Mouse (Mus musculus): ENCODE data around the gene Farp1. TPM values are rescaled to one million over a fixed set of nuclear protein-coding genes. Genes with fewer than 3 reads are reported as not detected.

The Farp1 gene
- polyA plus RNA-seq, 1 experiment from 2014 or later = 35.6 TPM

DNA sequence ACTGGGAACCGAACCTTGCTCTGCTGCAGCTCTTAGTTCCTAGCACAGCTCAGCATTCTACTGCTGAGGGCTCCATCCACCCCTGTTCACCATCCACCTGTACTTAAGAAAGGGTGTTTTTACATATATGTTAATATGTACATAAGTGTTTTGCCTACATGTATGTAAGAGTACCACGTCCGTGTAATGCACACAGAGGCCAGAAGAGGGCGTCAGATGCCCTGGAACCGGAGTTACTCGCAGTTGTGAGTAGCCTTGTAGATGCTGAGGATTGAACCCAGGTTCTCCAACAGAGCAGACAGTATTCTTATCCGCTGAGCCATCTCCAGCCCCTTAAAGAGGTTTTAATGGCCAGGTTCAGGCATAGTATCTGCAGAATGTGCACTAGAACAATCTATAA lies 183.6 kb downstream of the Farp1 start:
- Histone ChIP-seq H3K9me3 (no peaks in the 10 kb centered on the region), H3K27ac (replicated peaks) (peak overlapping the region; percentile 54), H3K4me3 (no peak overlapping the region), H3K4me1 (no peaks in the 10 kb centered on the region; the same call in 1 of the 2 replicates), H3K9ac (replicated peaks) (no peak overlapping the region), H3K4me2 (replicated peaks) (no peak overlapping the region), H3K36me3 (peaks cover 9% of the 10 kb centered on the region), H3K27me3 (no peaks in the 10 kb centered on the region)
- ATAC-seq (replicated peaks) = no peak
- 83% methylated on average over 7 of the region's 7 CpGs for WGBS

- no peaks in the 10 kb centered on the region for H3K27me3 ChIP-seq
- no peaks in the 10 kb centered on the region; the same call in 1 of the 2 replicates for H3K4me1 ChIP-seq
- H3K9me3 ChIP-seq = no peaks in the 10 kb centered on the region
- peak overlapping the region; percentile 54 for H3K27ac ChIP-seq (replicated peaks)
- H3K36me3 ChIP-seq = peaks cover 9% of the 10 kb centered on the region
- ATAC-seq (replicated peaks) = peak; percentile 46; the same call in 1 of the 2 replicates
- no peak overlapping the region for H3K4me2 ChIP-seq (replicated peaks)
- WGBS = 68% methylated on average over 10 of the region's 10 CpGs
- no peak overlapping the region for H3K4me3 ChIP-seq
- H3K9ac ChIP-seq (replicated peaks) = no peak overlapping the region
Measured at GRCm38 (mm10) chr14:121219226-121220039, 184.4 kb downstream of the Farp1 start.

DNA sequence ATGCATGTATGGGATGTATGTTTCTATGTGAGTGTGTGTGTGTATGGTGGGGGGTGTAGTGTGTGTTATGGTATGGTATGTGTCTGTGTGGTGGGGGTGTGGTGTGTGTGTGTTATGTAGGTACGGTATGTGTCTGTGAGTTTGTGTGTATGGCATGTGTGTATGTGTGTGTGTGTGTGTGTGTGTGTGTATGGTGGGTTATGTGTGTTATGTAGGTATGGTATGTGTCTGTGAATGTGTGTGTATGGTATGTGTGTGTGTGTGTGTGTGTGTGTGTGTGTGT lies 185.0 kb downstream of the Farp1 start:
- no peak overlapping the region for H3K4me3 ChIP-seq
- peak overlapping the region; percentile 54 for H3K27ac ChIP-seq (replicated peaks)
- H3K36me3 ChIP-seq = peaks cover 9% of the 10 kb centered on the region
- no peaks in the 10 kb centered on the region; the same call in 1 of the 2 replicates for H3K4me1 ChIP-seq
- no peaks in the 10 kb centered on the region for H3K27me3 ChIP-seq
- H3K9me3 ChIP-seq = no peaks in the 10 kb centered on the region
- no peak overlapping the region for H3K9ac ChIP-seq (replicated peaks)
- no peak overlapping the region for H3K4me2 ChIP-seq (replicated peaks)
- peak; percentile 47 for ATAC-seq (replicated peaks)
- WGBS = 92% methylated on average over 1 of the region's 1 CpGs

GRCm38 (mm10) chr14:121220723-121221122 lies 185.7 kb downstream of the Farp1 start:
- H3K4me2 ChIP-seq (replicated peaks) = no peak overlapping the region
- H3K9ac ChIP-seq (replicated peaks) = no peak overlapping the region
- no peaks in the 10 kb centered on the region for H3K9me3 ChIP-seq
- peaks cover 9% of the 10 kb centered on the region for H3K36me3 ChIP-seq
- H3K4me3 ChIP-seq = no peak overlapping the region
- H3K27me3 ChIP-seq = no peaks in the 10 kb centered on the region
- H3K27ac ChIP-seq (replicated peaks) = peak overlapping the region; percentile 54; the same call in 1 of the 2 replicates
- 91% methylated on average over 5 of the region's 5 CpGs for WGBS
- ATAC-seq (replicated peaks) = peak; percentile 18; the same call in 1 of the 2 replicates
- H3K4me1 ChIP-seq = no peaks in the 10 kb centered on the region; the same call in 1 of the 2 replicates

DNA sequence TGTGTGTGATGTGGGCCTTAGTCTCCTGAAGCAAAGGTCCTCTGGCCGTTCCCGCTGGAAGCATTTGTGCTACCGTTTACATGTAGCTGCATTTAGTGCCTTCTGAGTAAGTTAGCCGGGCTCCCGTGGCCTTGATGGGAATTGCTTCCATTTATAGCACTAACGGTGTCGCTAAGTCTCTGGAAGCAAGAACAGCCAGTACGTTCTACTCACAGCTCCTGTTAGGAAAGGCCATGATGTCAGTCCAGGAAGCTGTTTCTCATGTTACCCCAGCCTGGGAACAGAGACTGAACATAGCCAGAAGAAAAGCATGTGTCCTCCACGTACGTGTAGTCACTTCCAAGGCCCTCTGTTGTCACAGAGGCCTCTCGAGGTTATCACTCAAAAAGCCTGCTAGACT lies 190.8 kb downstream of the Farp1 start:
- Histone ChIP-seq H3K27me3 (no peaks in the 10 kb centered on the region), H3K27ac (replicated peaks) (no peak overlapping the region), H3K4me1 (no peaks in the 10 kb centered on the region), H3K4me2 (replicated peaks) (no peak overlapping the region), H3K4me3 (no peak overlapping the region), H3K9ac (replicated peaks) (no peak overlapping the region), H3K36me3 (peaks cover 13% of the 10 kb centered on the region), H3K9me3 (no peaks in the 10 kb centered on the region)
- WGBS = 66% methylated on average over 11 of the region's 11 CpGs
- no peak for ATAC-seq (replicated peaks)

GRCm38 (mm10) chr14:121229036-121229773 lies 194.2 kb downstream of the Farp1 start:
- no peak for ATAC-seq (replicated peaks)
- no peaks in the 10 kb centered on the region for H3K9me3 ChIP-seq
- peaks cover 33% of the 10 kb centered on the region for H3K36me3 ChIP-seq
- H3K4me1 ChIP-seq = no peaks in the 10 kb centered on the region
- no peak overlapping the region for H3K9ac ChIP-seq (replicated peaks)
- H3K4me3 ChIP-seq = no peak overlapping the region
- no peak overlapping the region for H3K27ac ChIP-seq (replicated peaks)
- H3K4me2 ChIP-seq (replicated peaks) = no peak overlapping the region
- 94% methylated on average over 9 of the region's 9 CpGs for WGBS
- H3K27me3 ChIP-seq = no peaks in the 10 kb centered on the region

- no peak for ATAC-seq (replicated peaks)
- 92% methylated on average over 8 of the region's 8 CpGs for WGBS
- Histone ChIP-seq H3K9ac (replicated peaks) (no peak overlapping the region), H3K9me3 (no peaks in the 10 kb centered on the region), H3K27ac (replicated peaks) (no peak overlapping the region), H3K4me1 (no peaks in the 10 kb centered on the region), H3K4me2 (replicated peaks) (no peak overlapping the region), H3K36me3 (peaks cover 33% of the 10 kb centered on the region), H3K27me3 (no peaks in the 10 kb centered on the region), H3K4me3 (no peak overlapping the region)
Measured at GRCm38 (mm10) chr14:121231232-121231631, 196.2 kb downstream of the Farp1 start.

DNA sequence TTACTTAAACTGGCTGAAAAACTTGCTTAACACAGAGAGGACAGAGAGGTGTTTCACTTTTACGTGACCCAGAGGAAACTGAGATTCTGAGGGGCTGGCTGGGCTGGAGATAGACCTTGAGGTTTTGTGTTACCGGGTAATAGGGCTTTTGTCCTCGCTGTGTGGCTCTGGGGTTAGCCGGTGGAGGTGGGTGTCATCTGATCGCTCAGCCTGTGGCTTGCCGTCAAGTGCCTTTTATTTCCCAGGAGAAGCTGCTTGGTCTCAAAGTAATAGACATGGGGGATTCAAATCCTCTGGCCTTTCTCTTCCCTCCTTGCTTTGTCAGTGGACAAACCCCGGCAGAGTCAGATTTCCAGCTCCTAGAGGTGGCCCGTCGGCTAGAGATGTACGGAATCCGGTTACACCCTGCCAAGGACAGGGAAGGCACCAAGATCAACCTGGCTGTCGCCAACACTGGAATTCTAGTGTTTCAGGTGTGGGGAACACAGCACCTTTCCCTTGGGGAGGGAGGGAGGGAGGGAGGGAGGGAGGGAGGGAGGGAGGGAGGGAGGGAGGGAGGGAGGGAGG lies 199.8 kb downstream of the Farp1 start:
- H3K4me2 ChIP-seq (replicated peaks) = no peak overlapping the region
- no peaks in the 10 kb centered on the region for H3K4me1 ChIP-seq
- H3K27ac ChIP-seq (replicated peaks) = no peak overlapping the region
- H3K4me3 ChIP-seq = no peak overlapping the region
- peaks cover 46% of the 10 kb centered on the region for H3K36me3 ChIP-seq
- WGBS = 21% methylated on average over 12 of the region's 12 CpGs
- no peak overlapping the region for H3K9ac ChIP-seq (replicated peaks)
- no peaks in the 10 kb centered on the region for H3K9me3 ChIP-seq
- no peak for ATAC-seq (replicated peaks)
- H3K27me3 ChIP-seq = no peaks in the 10 kb centered on the region

DNA sequence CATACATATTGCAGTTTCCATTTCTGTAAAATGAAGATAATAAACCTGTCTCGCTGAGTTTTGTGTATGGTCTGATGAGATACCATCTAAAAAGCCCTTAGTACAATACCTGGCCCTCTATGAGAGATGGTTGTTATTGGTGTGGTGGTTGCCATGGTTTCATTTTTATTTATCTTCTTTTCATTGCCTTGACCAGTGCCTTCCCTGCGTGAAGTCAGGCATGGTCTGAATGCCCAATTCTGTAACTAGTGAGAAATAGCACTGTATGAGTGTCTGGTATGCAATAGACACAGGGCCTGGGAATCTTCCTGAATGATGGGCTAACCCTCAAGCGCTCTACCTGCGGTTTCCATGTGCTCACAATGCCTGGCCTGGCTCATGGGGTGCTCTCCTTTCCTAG lies 201.7 kb downstream of the Farp1 start:
- Histone ChIP-seq H3K36me3 (peaks cover 43% of the 10 kb centered on the region), H3K27ac (replicated peaks) (no peak overlapping the region), H3K4me1 (no peaks in the 10 kb centered on the region), H3K9ac (replicated peaks) (no peak overlapping the region), H3K4me3 (no peak overlapping the region), H3K4me2 (replicated peaks) (no peak overlapping the region), H3K9me3 (no peaks in the 10 kb centered on the region), H3K27me3 (no peaks in the 10 kb centered on the region)
- 79% methylated on average over 4 of the region's 4 CpGs for WGBS
- ATAC-seq (replicated peaks) = no peak

- H3K36me3 ChIP-seq = peaks cover 32% of the 10 kb centered on the region
- no peaks in the 10 kb centered on the region for H3K9me3 ChIP-seq
- H3K9ac ChIP-seq (replicated peaks) = no peak overlapping the region
- no peak for ATAC-seq (replicated peaks)
- no peak overlapping the region for H3K4me3 ChIP-seq
- 93% methylated on average over 10 of the region's 10 CpGs for WGBS
- H3K27ac ChIP-seq (replicated peaks) = no peak overlapping the region
- H3K4me2 ChIP-seq (replicated peaks) = no peak overlapping the region
- H3K27me3 ChIP-seq = no peaks in the 10 kb centered on the region
- H3K4me1 ChIP-seq = no peaks in the 10 kb centered on the region
Measured at GRCm38 (mm10) chr14:121238727-121239126, 203.7 kb downstream of the Farp1 start.

GRCm38 (mm10) chr14:121239386-121239785 lies 204.4 kb downstream of the Farp1 start:
- H3K4me3 ChIP-seq = no peak overlapping the region
- H3K36me3 ChIP-seq = peaks cover 35% of the 10 kb centered on the region
- H3K9me3 ChIP-seq = no peaks in the 10 kb centered on the region
- no peak overlapping the region for H3K27ac ChIP-seq (replicated peaks)
- ATAC-seq (replicated peaks) = no peak
- H3K9ac ChIP-seq (replicated peaks) = no peak overlapping the region
- no peak overlapping the region for H3K4me2 ChIP-seq (replicated peaks)
- WGBS = 92% methylated on average over 8 of the region's 8 CpGs
- H3K27me3 ChIP-seq = no peaks in the 10 kb centered on the region
- no peaks in the 10 kb centered on the region for H3K4me1 ChIP-seq

DNA sequence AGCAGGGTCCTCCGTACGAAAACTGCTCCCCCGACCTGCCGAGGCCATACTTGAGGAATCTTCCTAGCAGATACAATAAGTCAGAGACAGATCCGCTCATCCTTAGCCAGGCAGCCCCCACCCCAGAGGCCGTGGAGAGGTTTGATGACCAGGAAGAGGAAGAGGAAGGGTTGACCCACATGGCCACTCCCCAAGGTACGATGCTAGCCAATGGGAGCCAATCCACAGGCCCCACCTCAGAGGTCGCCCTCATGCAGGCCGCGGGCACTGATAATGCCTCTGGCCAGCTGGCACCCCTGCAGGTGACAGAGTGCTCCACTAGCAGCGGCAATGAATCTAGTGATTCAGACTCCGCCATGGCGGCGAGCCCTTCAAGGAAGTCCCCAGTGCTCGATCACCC lies 209.1 kb downstream of the Farp1 start:
- 93% methylated on average over 15 of the region's 15 CpGs for WGBS
- no peaks in the 10 kb centered on the region; the same call in 1 of the 2 replicates for H3K4me1 ChIP-seq
- H3K4me3 ChIP-seq = no peak overlapping the region
- no peak overlapping the region for H3K27ac ChIP-seq (replicated peaks)
- H3K9me3 ChIP-seq = no peaks in the 10 kb centered on the region
- no peak overlapping the region for H3K9ac ChIP-seq (replicated peaks)
- H3K36me3 ChIP-seq = peaks cover 28% of the 10 kb centered on the region; the same call in 1 of the 2 replicates
- ATAC-seq (replicated peaks) = no peak
- no peak overlapping the region for H3K4me2 ChIP-seq (replicated peaks)
- no peaks in the 10 kb centered on the region for H3K27me3 ChIP-seq

Measured in forebrain, embryonic 15.5 days (tissue).